Mouse (Mus musculus) heart, adult 2 months (tissue): ENCODE data around the gene Kcnip4. TPM values are rescaled to one million over a fixed set of nuclear protein-coding genes. Genes with fewer than 3 reads are reported as not detected.

ENCODE experiments used
- DNase-seq, 2 experiments: peaks; one replicate each; pipeline ENCODE4 v3.0.0; 2021
- H3K27ac ChIP-seq: fragments of 200-600 bp; 2 replicates; pipeline ENCODE4 v1.8.1; 2022
- H3K27me3 ChIP-seq: fragments of 200-500 bp; 2 replicates; pipeline ENCODE4 v1.6.1; 2012; ENCODE audit warnings: mild to moderate bottlenecking, low read length, inconsistent platforms, mixed read lengths; ENCODE audit not compliant: control insufficient read depth, insufficient read depth
- H3K36me3 ChIP-seq: fragments of 200-500 bp; 2 replicates; pipeline ENCODE4 v1.6.1; 2012; ENCODE audit warnings: low read length, inconsistent platforms; ENCODE audit not compliant: control insufficient read depth, insufficient read depth
- H3K4me1 ChIP-seq: fragments of 200-500 bp; 2 replicates; pipeline ENCODE4 v1.6.1; 2011; ENCODE audit warnings: low read length; ENCODE audit not compliant: control insufficient read depth, insufficient read depth
- H3K4me3 ChIP-seq: fragments of 200-600 bp; 2 replicates; pipeline ENCODE4 v1.8.1; 2022
- H3K79me2 ChIP-seq: fragments of 200-500 bp; replicated peaks from 2 replicates; pipeline ENCODE4 v1.6.1; 2012; ENCODE audit warnings: mild to moderate bottlenecking, inconsistent platforms, low read length, moderate library complexity, mixed read lengths; ENCODE audit not compliant: control insufficient read depth, insufficient read depth
- H3K9ac ChIP-seq: fragments of 200-500 bp; 2 replicates; pipeline ENCODE4 v1.6.1; 2012; ENCODE audit warnings: low read depth, mild to moderate bottlenecking, control low read depth, inconsistent platforms, low read length, mixed read lengths
- CTCF ChIP-seq: fragments of 200-600 bp; IDR thresholded peaks from 2 replicates; pipeline ENCODE4 v1.8.1; 2022; ENCODE audit warnings: antibody characterized with exemption, mild to moderate bottlenecking, moderate library complexity
- EP300 ChIP-seq: fragments of 200-500 bp; IDR thresholded peaks from 2 replicates; pipeline ENCODE4 v1.6.1; 2011; ENCODE audit warnings: low read depth, low read length, control low read depth; ENCODE audit not compliant: insufficient read depth
- POLR2A ChIP-seq: fragments of 200-500 bp; IDR thresholded peaks from 2 replicates; pipeline ENCODE4 v1.6.1; 2011; ENCODE audit warnings: mild to moderate bottlenecking, low read depth, low read length, control low read depth; ENCODE audit not compliant: insufficient read depth
- WGBS: fragments of 180-500 bp; shearing (Covaris S2); methylation state at CpG from one replicate; pipeline ENCODE4 v1.1.7; 2018; 5-methylcytosine and 5-hydroxymethylcytosine counted together
- intact Hi-C: fragments of 180-260 bp; cut with DNase I; formaldehyde crosslinking; loops from one replicate; pipeline ENCODE4 v1.15.1; 2025
- polyA plus RNA-seq: library from polyadenylated mRNA; depleted of rRNA; stranded (reverse); fragments of >200 nt; gene quantifications from 2 replicates; pipeline ENCODE4 v1.2.3, GENCODE M21; 2012
- total RNA-seq, 2 experiments: library from RNA; stranded (reverse); gene quantifications; 2 replicates each; pipeline ENCODE4 v1.2.3; 2021

Kcnip4 gene
- total and polyA plus RNA-seq, 3 experiments, result 0.10 TPM; not detected in 2

DNA sequence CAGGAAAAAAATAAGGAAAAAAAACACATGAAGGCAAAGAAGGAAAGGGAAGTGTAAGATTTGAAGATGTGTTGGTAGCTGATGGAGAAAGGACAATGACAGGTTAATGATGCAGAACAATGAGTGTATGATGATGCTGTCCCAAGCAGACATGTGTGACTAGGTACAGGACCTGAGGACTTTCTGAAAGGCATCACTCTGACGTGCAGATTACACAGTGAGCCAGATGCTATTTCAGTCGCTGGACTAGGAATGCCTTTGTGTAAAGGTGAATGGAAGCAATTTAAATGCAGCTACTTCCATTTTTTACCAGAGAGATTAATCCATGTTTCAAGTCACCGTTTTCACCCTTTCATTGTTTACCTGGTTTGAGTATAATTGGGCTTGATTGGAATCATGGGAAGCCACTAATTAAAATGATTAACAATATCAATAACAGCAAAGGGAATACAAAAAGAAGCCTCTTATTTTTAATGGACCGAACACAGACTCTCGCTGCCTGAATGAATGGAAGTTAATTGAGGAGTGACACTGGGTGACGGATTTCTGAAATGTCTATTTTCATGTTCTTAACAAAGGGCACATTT is 483.4 kb downstream of the Kcnip4 start:
- no peak overlapping the region for H3K9ac ChIP-seq
- intact Hi-C loops, result no loop called here
- WGBS, result 65% methylated on average over 6 of the region's 6 CpGs
- no peak overlapping the region for H3K4me3 ChIP-seq
- H3K79me2 ChIP-seq, result no peaks in the 10 kb centered on the region
- no peaks in the 10 kb centered on the region for H3K36me3 ChIP-seq
- no peak overlapping the region for H3K27ac ChIP-seq
- no peaks in the 10 kb centered on the region for H3K4me1 ChIP-seq
- no peaks in the 10 kb centered on the region for H3K27me3 ChIP-seq
- no peak for DNase-seq
- no peak for TF ChIP-seq POLR2A

- H3K27me3 ChIP-seq, result no peaks in the 10 kb centered on the region
- no peaks in the 10 kb centered on the region for H3K4me1 ChIP-seq
- DNase-seq, result no peak
- no peak overlapping the region for H3K9ac ChIP-seq
- 67% methylated on average over 4 of the region's 4 CpGs for WGBS
- no peaks in the 10 kb centered on the region for H3K79me2 ChIP-seq
- no peak overlapping the region for H3K4me3 ChIP-seq
- intact Hi-C loops, result no loop called here
- H3K36me3 ChIP-seq, result no peaks in the 10 kb centered on the region
- H3K27ac ChIP-seq, result no peak overlapping the region
- TF ChIP-seq POLR2A (no peak), EP300 (no peak), CTCF (no peak)
Measured at GRCm38 (mm10) chr5:48997359-48997758, 527.3 kb downstream of the Kcnip4 start.

- TF ChIP-seq POLR2A (no peak), EP300 (no peak), CTCF (no peak)
- H3K4me3 ChIP-seq, result no peak overlapping the region
- no peaks in the 10 kb centered on the region for H3K27me3 ChIP-seq
- no peak overlapping the region for H3K27ac ChIP-seq
- H3K79me2 ChIP-seq, result no peaks in the 10 kb centered on the region
- H3K9ac ChIP-seq, result no peak overlapping the region
- H3K36me3 ChIP-seq, result no peaks in the 10 kb centered on the region
- intact Hi-C loops, result no loop called here
- WGBS, result 69% methylated on average over 1 of the region's 1 CpGs
- no peaks in the 10 kb centered on the region for H3K4me1 ChIP-seq
- no peak for DNase-seq
Measured at GRCm38 (mm10) chr5:48989145-48989659, 535.5 kb downstream of the Kcnip4 start.

DNA sequence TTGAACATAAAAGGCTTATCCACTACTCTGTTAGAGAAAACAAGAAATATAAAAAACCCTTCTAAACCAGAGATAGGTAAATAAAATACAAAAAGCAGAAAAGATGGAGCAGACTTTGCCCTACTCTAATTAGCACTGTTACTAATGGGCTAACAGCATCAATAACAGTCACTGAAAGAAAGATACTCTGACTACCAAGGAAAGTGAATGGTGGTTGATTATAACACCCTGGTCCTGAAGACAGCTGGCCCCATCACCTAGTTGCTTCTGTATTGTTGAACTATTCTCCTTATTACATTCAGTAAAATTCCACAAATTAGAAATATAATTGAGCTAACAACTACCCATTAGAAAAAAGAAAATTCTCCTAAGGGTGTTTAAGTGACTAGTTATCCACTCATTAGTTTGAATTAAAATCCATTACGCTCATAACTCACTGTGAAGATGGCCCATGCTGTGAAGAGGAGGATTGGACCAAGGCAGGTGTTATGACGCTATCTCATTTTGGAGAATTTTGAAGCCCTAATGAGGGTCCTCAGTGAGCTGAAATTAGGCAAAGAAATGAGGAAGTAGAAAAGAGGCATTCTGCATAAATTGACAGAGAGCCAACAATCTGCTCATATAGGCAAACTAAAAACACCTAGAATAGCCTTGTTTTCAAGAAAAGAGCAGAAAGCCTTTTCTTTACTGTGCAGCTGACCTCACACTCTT is 582.2 kb downstream of the Kcnip4 start:
- intact Hi-C loops, result no loop called here
- TF ChIP-seq CTCF (no peak), EP300 (no peak), POLR2A (no peak)
- H3K27me3 ChIP-seq, result no peaks in the 10 kb centered on the region
- no peak overlapping the region for H3K9ac ChIP-seq
- DNase-seq, result no peak
- no peak overlapping the region for H3K27ac ChIP-seq
- no peaks in the 10 kb centered on the region for H3K4me1 ChIP-seq
- H3K36me3 ChIP-seq, result no peaks in the 10 kb centered on the region
- 76% methylated on average over 2 of the region's 2 CpGs for WGBS
- no peak overlapping the region for H3K4me3 ChIP-seq
- H3K79me2 ChIP-seq, result no peaks in the 10 kb centered on the region

DNA sequence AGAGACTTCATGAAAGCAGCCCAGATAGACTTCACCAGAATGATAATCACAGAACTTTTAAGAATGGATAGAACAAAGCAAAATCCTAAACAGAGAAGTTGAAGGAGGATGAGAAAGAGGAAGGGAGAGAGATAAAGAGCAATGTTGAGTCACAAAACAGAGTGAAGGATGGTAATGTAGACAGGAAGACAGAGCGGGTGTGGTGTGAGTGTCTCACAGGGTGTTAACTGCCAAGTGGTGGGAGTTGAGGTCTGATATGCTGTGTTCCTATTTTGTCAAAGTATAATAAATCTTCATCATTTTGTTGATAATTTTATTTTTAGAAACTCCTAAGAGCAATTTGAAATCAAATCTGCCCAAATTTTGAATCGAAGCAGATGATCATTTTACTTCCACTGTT is 592.8 kb downstream of the Kcnip4 start:
- no peaks in the 10 kb centered on the region for H3K36me3 ChIP-seq
- no peak for TF ChIP-seq CTCF
- TF ChIP-seq POLR2A, result no peak
- TF ChIP-seq EP300, result no peak
- H3K27me3 ChIP-seq, result no peaks in the 10 kb centered on the region
- no peaks in the 10 kb centered on the region for H3K79me2 ChIP-seq
- 66% methylated on average over 2 of the region's 2 CpGs for WGBS
- H3K4me1 ChIP-seq, result no peaks in the 10 kb centered on the region
- H3K9ac ChIP-seq, result no peak overlapping the region
- no peak overlapping the region for H3K27ac ChIP-seq
- H3K4me3 ChIP-seq, result no peak overlapping the region
- DNase-seq, result no peak
- intact Hi-C loops, result no loop called here

DNA sequence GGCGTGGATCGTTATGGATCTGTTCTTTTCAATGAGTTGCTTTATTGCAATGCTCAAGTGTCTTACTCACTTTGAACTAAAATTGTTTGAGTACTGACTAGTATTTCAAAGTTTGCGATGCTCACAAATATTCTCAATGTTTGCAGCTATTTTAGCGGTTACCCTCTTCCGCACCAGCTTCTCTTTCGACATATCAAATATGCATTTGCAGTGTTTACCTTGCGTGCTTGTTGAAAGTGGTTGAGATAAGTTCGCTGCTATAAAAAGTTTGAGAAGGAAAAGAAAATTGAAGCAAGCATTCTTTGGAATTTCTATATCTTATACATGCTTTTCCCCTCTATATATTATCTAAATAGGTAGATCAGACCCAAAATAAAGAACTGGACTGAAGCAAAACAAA is 634.5 kb downstream of the Kcnip4 start:
- TF ChIP-seq EP300 (no peak), CTCF (no peak), POLR2A (no peak)
- DNase-seq, result no peak
- Histone ChIP-seq H3K4me1 (no peaks in the 10 kb centered on the region), H3K27ac (no peak overlapping the region), H3K36me3 (no peaks in the 10 kb centered on the region), H3K4me3 (no peak overlapping the region), H3K79me2 (no peaks in the 10 kb centered on the region), H3K9ac (no peak overlapping the region), H3K27me3 (peaks cover 3% of the 10 kb centered on the region; the same call in 1 of the 2 replicates)
- intact Hi-C loops, result no loop called here
- WGBS, result 62% methylated on average over 8 of the region's 8 CpGs
